Mouse (Mus musculus): ENCODE measurements around the gene Mif. TPM values are rescaled to one million over a fixed set of nuclear protein-coding genes. Genes with fewer than 3 reads are reported as not detected.

Gene Mif
- polyA plus RNA-seq, 1 experiment from 2014 or later = 1,798 TPM

GRCm38 (mm10) chr10:75819882-75820281 is 40.2 kb downstream of the Mif start:
- H3K27ac ChIP-seq = no peak overlapping the region
- no peaks in the 10 kb centered on the region for H3K4me1 ChIP-seq (replicated peaks)
- H3K4me3 ChIP-seq = no peak overlapping the region
- no peak overlapping the region for H3K4me2 ChIP-seq
- 84% methylated on average over 5 of the region's 5 CpGs for WGBS
- no peak for ATAC-seq (replicated peaks; ENCODE audit: insufficient number of reproducible peaks, insufficient read depth, low FRiP score, low read depth)
- no peak overlapping the region for H3K9ac ChIP-seq
- 0 out of 2 replicates have a peak, but pooled peaks cover 5% of the 10 kb centered on the region for H3K27me3 ChIP-seq
- H3K9me3 ChIP-seq (replicated peaks) = no peaks in the 10 kb centered on the region
- H3K36me3 ChIP-seq = no peaks in the 10 kb centered on the region

DNA sequence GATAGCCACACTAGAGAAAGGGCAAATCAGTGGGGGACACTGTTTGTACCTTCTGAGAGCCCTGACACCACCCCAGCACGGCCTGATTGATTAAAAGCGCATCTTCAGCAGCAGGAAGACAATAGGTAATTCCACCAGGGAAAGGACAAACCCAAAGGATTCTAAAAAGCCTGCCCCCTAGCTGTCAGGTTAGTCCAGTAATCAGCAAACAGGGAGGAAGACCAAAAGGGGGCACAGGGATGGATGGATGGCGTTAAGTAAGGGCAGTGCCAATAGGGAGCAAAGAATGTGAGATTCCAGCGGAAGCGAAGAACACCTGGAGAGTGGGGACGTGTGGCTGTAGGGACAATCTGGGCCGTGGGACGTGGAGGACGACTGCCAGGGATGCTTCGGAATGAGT is 41.4 kb downstream of the Mif start:
- 0 out of 2 replicates have a peak, but pooled peaks cover 5% of the 10 kb centered on the region for H3K27me3 ChIP-seq
- no peak for ATAC-seq (replicated peaks; ENCODE audit: insufficient number of reproducible peaks, insufficient read depth, low FRiP score, low read depth)
- H3K4me2 ChIP-seq = no peak overlapping the region
- H3K27ac ChIP-seq = no peak overlapping the region
- no peak overlapping the region for H3K4me3 ChIP-seq
- no peaks in the 10 kb centered on the region for H3K36me3 ChIP-seq
- H3K9me3 ChIP-seq (replicated peaks) = no peaks in the 10 kb centered on the region
- H3K4me1 ChIP-seq (replicated peaks) = no peaks in the 10 kb centered on the region
- WGBS = 49% methylated on average over 10 of the region's 10 CpGs
- H3K9ac ChIP-seq = no peak overlapping the region

Other genes with a start within 250 kb of the Mif start
- 11.0 and 15.7 TPM in 2 replicates for gene Susd2, start 216.2 kb downstream of the Mif start, polyA plus RNA-seq (2015; fragmentation: Nextera tagmentation; extraction: Ambion mirVana)
- gene Cabin1, start 95.9 kb downstream of the Mif start, polyA plus RNA-seq (2015; fragmentation: Nextera tagmentation; extraction: Ambion mirVana) = 25.2 and 26.7 TPM in 2 replicates
- gene Ddt, start 86.8 kb downstream of the Mif start, polyA plus RNA-seq (2015; fragmentation: Nextera tagmentation; extraction: Ambion mirVana) = 40.0 and 40.9 TPM in 2 replicates
- not detected in 2 replicates for gene Gm20441, start 79.3 kb downstream of the Mif start, polyA plus RNA-seq (2015; fragmentation: Nextera tagmentation; extraction: Ambion mirVana)
- 4.4 and 8.3 TPM in 2 replicates for gene Gstt3, start 78.8 kb downstream of the Mif start, polyA plus RNA-seq (2015; fragmentation: Nextera tagmentation; extraction: Ambion mirVana)
- 7.4 and 14.1 TPM in 2 replicates for gene Gstt1, start 61.7 kb downstream of the Mif start, polyA plus RNA-seq (2015; fragmentation: Nextera tagmentation; extraction: Ambion mirVana)
- not detected in 2 replicates for gene Gstt4, start 37.7 kb downstream of the Mif start, polyA plus RNA-seq (2015; fragmentation: Nextera tagmentation; extraction: Ambion mirVana)
- gene Gstt2, start 22.8 kb downstream of the Mif start, polyA plus RNA-seq (2015; fragmentation: Nextera tagmentation; extraction: Ambion mirVana) = 10.4 and 16.3 TPM in 2 replicates
- gene Derl3, start 33.2 kb upstream of the Mif start, polyA plus RNA-seq (2015; fragmentation: Nextera tagmentation; extraction: Ambion mirVana) = 1.4 and 1.9 TPM in 2 replicates
- gene Smarcb1, start 61.4 kb upstream of the Mif start, polyA plus RNA-seq (2015; fragmentation: Nextera tagmentation; extraction: Ambion mirVana) = 93.7 and 118 TPM in 2 replicates
- 530 and 565 TPM in 2 replicates for gene Chchd10, start 72.9 kb upstream of the Mif start, polyA plus RNA-seq (2015; fragmentation: Nextera tagmentation; extraction: Ambion mirVana)
- 25.6 and 38.1 TPM in 2 replicates for gene Mmp11, start 76.3 kb upstream of the Mif start, polyA plus RNA-seq (2015; fragmentation: Nextera tagmentation; extraction: Ambion mirVana)
- gene Gm867, start 80.4 kb upstream of the Mif start, polyA plus RNA-seq (2015; fragmentation: Nextera tagmentation; extraction: Ambion mirVana) = 0.68 and 0.71 TPM in 2 replicates
- 0.32 and 0.35 TPM in 2 replicates for gene Vpreb3, start 82.8 kb upstream of the Mif start, polyA plus RNA-seq (2015; fragmentation: Nextera tagmentation; extraction: Ambion mirVana)
- 0.05 and 0.15 TPM in 2 replicates for gene Gm5134, start 94.3 kb upstream of the Mif start, polyA plus RNA-seq (2015; fragmentation: Nextera tagmentation; extraction: Ambion mirVana)
- 10.1 and 14.0 TPM in 2 replicates for gene Zfp280b, start 172.4 kb upstream of the Mif start, polyA plus RNA-seq (2015; fragmentation: Nextera tagmentation; extraction: Ambion mirVana)